Comparison of ENCODE assay signal across 8 mouse cellular contexts in genomic region chr2:121594660-121595291, GRCm38 (mm10).
DNase-seq lines count a peak whose midpoint lies in the region; ATAC-seq and TF ChIP-seq lines count a peak whose summit lies in the region.
"Had no signal": no experiment of that assay in that cellular context is flagged by ENCODE, and none has a peak within 500 bp of the region (broad histone marks: within the 10 kb centered on the region; RNA-seq: fewer than 3 reads in every experiment).

No protein-coding gene starts in this region.

- H3K27me3 ChIP-seq in C2C12 (ENCODE audit: control insufficient read depth, insufficient read depth, insufficient read length) = no peaks in the 10 kb centered on the region
- no peaks in the 10 kb centered on the region for H3K27me3 ChIP-seq in lung, embryonic 16.5 days (ENCODE audit: control insufficient read depth, insufficient read depth, low read depth, low read length)
- H3K27me3 ChIP-seq in hindbrain, embryonic 10.5 days (ENCODE audit: insufficient read depth, poor library complexity, severe bottlenecking) = no peaks in the 10 kb centered on the region
- H3K27me3 ChIP-seq: forebrain, embryonic 12.5 days had no signal

- intact Hi-C loops in heart, postnatal 10 days (cut with DNase I) = loop anchor here (2.0 kb wide), 1 partner anchor 20 kb away; no protein-coding TSS in a partner anchor

- peak; percentile 77 for ATAC-seq in lung, embryonic 16.5 days (ENCODE audit: low read depth)

- H3K36me3 ChIP-seq in C2C12 (ENCODE audit: control insufficient read depth, insufficient read depth) = no peaks in the 10 kb centered on the region
- no peaks in the 10 kb centered on the region for H3K36me3 ChIP-seq in lung, embryonic 16.5 days (ENCODE audit: control insufficient read depth, insufficient read depth, low read length)
- no peaks in the 10 kb centered on the region for H3K36me3 ChIP-seq in hindbrain, embryonic 10.5 days
- H3K36me3 ChIP-seq: forebrain, embryonic 12.5 days had no signal

- no peak overlapping the region for H3K9ac ChIP-seq in lung, embryonic 16.5 days (ENCODE audit: low read length)
- H3K9ac ChIP-seq: forebrain, embryonic 12.5 days had no signal

- H3K27ac ChIP-seq in lung, embryonic 16.5 days (ENCODE audit: low read length) = peak overlapping the region; percentile 17; the same call in 1 of the 2 replicates
- H3K27ac ChIP-seq in hindbrain, embryonic 10.5 days = no peak overlapping the region
- H3K27ac ChIP-seq: forebrain, embryonic 12.5 days had no signal

- H3K4me3 ChIP-seq in C2C12 (ENCODE audit: insufficient read depth, poor library complexity, severe bottlenecking) = no peak overlapping the region
- no peak overlapping the region for H3K4me3 ChIP-seq in lung, embryonic 16.5 days (ENCODE audit: low read length)
- H3K4me3 ChIP-seq in hindbrain, embryonic 10.5 days = no peak overlapping the region
- H3K4me3 ChIP-seq: forebrain, embryonic 12.5 days had no signal

- peaks cover 20% of the 10 kb centered on the region for H3K4me1 ChIP-seq in lung, embryonic 16.5 days (replicated peaks; ENCODE audit: control insufficient read depth, insufficient read depth, low read length)
- H3K4me1 ChIP-seq in hindbrain, embryonic 10.5 days (replicated peaks) = peaks cover 21% of the 10 kb centered on the region

- WGBS in lung, embryonic 16.5 days = 20% methylated on average over 8 of the region's 8 CpGs
- 61% methylated on average over 8 of the region's 8 CpGs for WGBS in hindbrain, embryonic 10.5 days

- no peak for TF ChIP-seq CTCF in C2C12 (IDR thresholded peaks at IDR 0.05; ENCODE audit: control insufficient read depth, insufficient read depth, insufficient read length)

- peak; percentile 58 for DNase-seq in brain, adult 2 months (ENCODE audit: low read depth, low spot score)
- peak; percentile 66 to 79 for DNase-seq in heart, postnatal 10 days
- DNase-seq in hindbrain, embryonic 10.5 days (ENCODE audit: low spot score) = no peak
- no peak for DNase-seq in cerebellum, adult 9-10 months
- DNase-seq in kidney, adult 18-20 months = no peak

- H3K79me2 ChIP-seq in C2C12 (ENCODE audit: control insufficient read depth, insufficient read depth) = no peaks in the 10 kb centered on the region

- peak overlapping the region; percentile 14 for H3ac ChIP-seq in C2C12 (ENCODE audit: control insufficient read depth, insufficient read length, low read depth)

- no peaks in the 10 kb centered on the region for H3K79me3 ChIP-seq in C2C12 (ENCODE audit: low read depth)

- peak overlapping the region; percentile 24 for H3K4me2 ChIP-seq in lung, embryonic 16.5 days (ENCODE audit: low read depth, low read length)
- H3K4me2 ChIP-seq: forebrain, embryonic 12.5 days had no signal

- H3K9me3 ChIP-seq in lung, embryonic 16.5 days (ENCODE audit: control insufficient read depth, low read length) = no peaks in the 10 kb centered on the region
- no peaks in the 10 kb centered on the region for H3K9me3 ChIP-seq in hindbrain, embryonic 10.5 days
- H3K9me3 ChIP-seq: forebrain, embryonic 12.5 days had no signal

TF ChIP-seq in C2C12, 6 proteins besides CTCF, POLR2A, EP300 and RAD21:
- TF ChIP-seq MYOG (IDR thresholded peaks at IDR 0.05; ENCODE audit: control insufficient read depth, extremely low read depth, insufficient read length) = no peak
- no peak for TF ChIP-seq USF1 (IDR thresholded peaks at IDR 0.05; ENCODE audit: low read depth)
- TF ChIP-seq CEBPB (IDR thresholded peaks at IDR 0.05; ENCODE audit: low read depth) = no peak
- no peak for TF ChIP-seq FOSL1 (IDR thresholded peaks at IDR 0.05; ENCODE audit: insufficient read depth, low read length, poor library complexity, severe bottlenecking)
- no peak for TF ChIP-seq MAX (IDR thresholded peaks at IDR 0.05)
- no peak for TF ChIP-seq MYOD1 (IDR thresholded peaks at IDR 0.05; ENCODE audit: control insufficient read depth, insufficient read length, low read depth)

Comparison
In these comparisons a context has a peak if more than half of its experiments do, and no peak if none do; other contexts are left out.
1. DNase-seq: peak in brain, adult 2 months (single experiment) and heart, postnatal 10 days (2 of 2); none in hindbrain, embryonic 10.5 days (single experiment), cerebellum, adult 9-10 months (single experiment) and kidney, adult 18-20 months (single experiment).